Mouse (Mus musculus): ENCODE results near the gene Npepps. TPM values are rescaled to one million over a fixed set of nuclear protein-coding genes. Genes with fewer than 3 reads are reported as not detected.

Npepps gene
- polyA plus RNA-seq, 2 experiments, result 8.5 to 15.1 TPM

DNA sequence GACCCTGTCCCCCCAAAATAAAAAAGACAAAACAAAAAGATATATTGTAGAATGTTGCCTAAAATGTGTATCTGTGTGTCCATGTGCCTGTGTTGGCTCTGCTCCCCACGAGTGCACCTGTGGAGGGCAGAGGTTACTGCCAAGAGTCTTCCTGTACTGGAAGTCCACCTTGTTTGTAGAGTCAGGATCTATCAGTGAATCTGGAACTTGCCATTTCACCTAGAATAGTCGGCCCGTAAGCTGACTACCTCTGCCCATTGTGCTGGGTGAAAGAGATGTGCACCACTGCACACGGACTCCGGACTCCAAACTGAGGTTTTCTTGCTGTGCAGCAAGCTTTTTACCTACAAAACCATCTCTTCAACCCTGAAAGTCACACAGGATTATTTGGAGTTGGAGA lies 66.0 kb downstream of the Npepps start:
- Histone ChIP-seq H3K9ac (replicated peaks) (no peak overlapping the region), H3K27me3 (ENCODE audit: control insufficient read depth, insufficient read depth, low read length) (no peaks in the 10 kb centered on the region), H3K4me3 (ENCODE audit: insufficient read depth in 1 of 2, low read depth in 2 of 2, low read length in 2 of 2) (no peak overlapping the region), H3K9me3 (ENCODE audit: control insufficient read depth, low read length) (no peaks in the 10 kb centered on the region), H3K27ac (no peak overlapping the region), H3K4me1 (replicated peaks; ENCODE audit: control insufficient read depth in 2 of 2, insufficient read depth in 2 of 2, low read length in 1 of 2) (peaks cover 0 to 7% of the 10 kb centered on the region in 2 experiments; a peak in 2 of 4 replicates), H3K36me3 (replicated peaks; ENCODE audit: control insufficient read depth, insufficient read depth, low read depth) (peaks cover 10% of the 10 kb centered on the region), H3K4me2 (ENCODE audit: low read depth) (no peak overlapping the region)
- WGBS (ENCODE audit: insufficient replicate concordance), result 79% methylated on average over 5 of the region's 5 CpGs
- no peak for TF ChIP-seq CTCF (IDR thresholded peaks at IDR 0.05; ENCODE audit: low read depth)
- TF ChIP-seq EP300 (IDR thresholded peaks at IDR 0.05; ENCODE audit: low read depth), result no peak
- ATAC-seq (ENCODE audit: insufficient read depth) (no peak), DNase-seq (ENCODE audit: low read depth in 3 of 3, low spot score in 3 of 3) (no peak)

DNA sequence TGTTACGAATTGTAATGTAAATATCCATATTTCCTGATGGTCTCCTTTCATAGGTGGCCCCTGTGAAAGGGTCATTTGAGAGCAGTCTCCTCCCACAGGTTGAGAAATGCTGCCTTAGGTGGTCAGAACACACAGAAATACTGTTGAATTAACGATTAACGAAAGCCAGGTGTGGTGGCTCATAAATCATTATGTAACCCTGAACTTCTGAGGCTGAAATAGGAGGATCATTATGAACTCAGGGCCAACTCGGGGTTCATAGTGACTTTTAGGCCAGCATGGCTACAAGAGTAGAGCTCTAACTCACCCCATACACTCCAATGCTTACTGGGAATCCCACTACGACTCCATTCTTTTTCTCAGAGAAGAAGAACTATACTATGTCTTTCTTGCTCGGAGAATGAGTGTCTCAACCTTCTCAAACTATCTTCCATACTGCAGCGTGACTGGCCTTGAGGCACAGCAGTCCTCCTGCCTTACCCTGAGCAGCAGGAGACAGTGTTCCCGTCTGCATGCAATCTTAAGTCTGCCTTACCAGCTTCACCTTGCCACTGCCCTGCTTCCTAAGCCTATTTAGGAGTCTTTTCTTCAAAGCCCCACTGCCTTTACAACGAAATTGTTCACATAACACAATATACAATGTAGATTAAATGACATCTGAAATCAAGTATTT lies 69.6 kb downstream of the Npepps start:
- ATAC-seq (ENCODE audit: insufficient read depth) (no peak), DNase-seq (ENCODE audit: low read depth in 3 of 3, low spot score in 3 of 3) (no peak)
- H3K27ac ChIP-seq, result no peak overlapping the region
- no peaks in the 10 kb centered on the region for H3K9me3 ChIP-seq (ENCODE audit: control insufficient read depth, low read length)
- no peaks in the 10 kb centered on the region; the same call in 1 of the 2 replicates for H3K36me3 ChIP-seq (replicated peaks; ENCODE audit: control insufficient read depth, insufficient read depth, low read depth)
- peaks cover 0 to 7% of the 10 kb centered on the region in 2 experiments; a peak in 2 of 4 replicates for H3K4me1 ChIP-seq (replicated peaks; ENCODE audit: control insufficient read depth in 2 of 2, insufficient read depth in 2 of 2, low read length in 1 of 2)
- H3K4me3 ChIP-seq (ENCODE audit: insufficient read depth in 1 of 2, low read depth in 2 of 2, low read length in 2 of 2), result no peak overlapping the region
- 69% methylated on average over 9 of the region's 9 CpGs for WGBS (ENCODE audit: insufficient replicate concordance)
- H3K27me3 ChIP-seq (ENCODE audit: control insufficient read depth, insufficient read depth, low read length), result no peaks in the 10 kb centered on the region
- no peak overlapping the region for H3K9ac ChIP-seq (replicated peaks)
- H3K4me2 ChIP-seq (ENCODE audit: low read depth), result no peak overlapping the region
- TF ChIP-seq EP300 (IDR thresholded peaks at IDR 0.05; ENCODE audit: low read depth) (no peak), CTCF (IDR thresholded peaks at IDR 0.05; ENCODE audit: low read depth) (no peak)

DNA sequence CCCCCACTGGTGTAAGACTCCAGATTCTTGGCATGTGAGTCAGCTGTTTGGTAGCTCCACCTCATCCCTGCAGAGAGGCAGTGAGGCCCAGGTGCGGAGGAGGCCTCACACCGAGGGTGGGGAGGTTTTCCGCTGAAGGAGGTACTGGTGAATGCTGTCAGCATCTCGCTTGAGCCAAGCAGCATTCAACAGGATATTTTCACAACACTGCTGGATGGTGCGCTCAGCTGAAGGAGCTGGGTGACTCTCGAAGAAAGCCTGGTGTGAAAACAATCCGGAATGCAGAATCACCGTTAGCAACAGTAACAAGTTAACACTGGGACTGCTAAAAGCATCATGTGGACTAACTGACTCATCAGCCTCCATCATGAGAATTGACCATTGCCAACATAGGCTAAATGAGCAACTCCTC lies 73.4 kb downstream of the Npepps start:
- ATAC-seq (ENCODE audit: insufficient read depth) (no peak), DNase-seq (ENCODE audit: low read depth in 3 of 3, low spot score in 3 of 3) (no peak)
- no peak overlapping the region for H3K4me2 ChIP-seq (ENCODE audit: low read depth)
- H3K4me3 ChIP-seq (ENCODE audit: insufficient read depth in 1 of 2, low read depth in 2 of 2, low read length in 2 of 2), result no peak overlapping the region
- 81% methylated on average over 8 of the region's 8 CpGs for WGBS (ENCODE audit: insufficient replicate concordance)
- no peak overlapping the region for H3K27ac ChIP-seq
- no peaks in the 10 kb centered on the region for H3K27me3 ChIP-seq (ENCODE audit: control insufficient read depth, insufficient read depth, low read length)
- H3K9ac ChIP-seq (replicated peaks), result no peak overlapping the region
- H3K36me3 ChIP-seq (replicated peaks; ENCODE audit: control insufficient read depth, insufficient read depth, low read depth), result no peaks in the 10 kb centered on the region
- H3K4me1 ChIP-seq (replicated peaks; ENCODE audit: control insufficient read depth in 2 of 2, insufficient read depth in 2 of 2, low read length in 1 of 2), result peaks cover 0 to 7% of the 10 kb centered on the region in 2 experiments; a peak in 2 of 4 replicates
- TF ChIP-seq EP300 (IDR thresholded peaks at IDR 0.05; ENCODE audit: low read depth), result no peak
- TF ChIP-seq CTCF (IDR thresholded peaks at IDR 0.05; ENCODE audit: low read depth), result no peak
- H3K9me3 ChIP-seq (ENCODE audit: control insufficient read depth, low read length), result no peaks in the 10 kb centered on the region

DNA sequence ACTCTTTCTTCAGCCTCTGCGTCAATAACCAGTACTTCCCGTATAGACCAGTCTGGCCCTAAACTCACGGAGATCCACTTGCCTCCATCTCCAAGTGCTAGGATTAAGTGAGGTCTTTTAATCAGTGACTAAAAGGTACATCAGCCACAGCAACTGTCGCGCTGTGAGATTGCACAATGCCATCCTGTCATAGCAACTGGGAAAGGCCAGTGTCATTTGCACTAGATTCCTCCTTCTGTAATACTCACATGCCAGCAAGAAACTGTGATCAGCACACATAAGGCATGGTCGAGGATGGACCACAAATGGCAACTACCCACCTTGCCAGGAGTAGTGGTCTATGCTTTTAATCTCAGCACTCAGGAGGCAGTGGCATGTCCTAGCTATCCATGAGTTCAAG lies 80.9 kb downstream of the Npepps start:
- DNase-seq (ENCODE audit: low read depth in 3 of 3, low spot score in 3 of 3) (no peak), ATAC-seq (ENCODE audit: insufficient read depth) (0 out of 2 replicates have a peak, but pooled peaks have one; percentile 26)
- H3K27ac ChIP-seq, result no peak overlapping the region
- no peaks in the 10 kb centered on the region for H3K9me3 ChIP-seq (ENCODE audit: control insufficient read depth, low read length)
- H3K4me1 ChIP-seq (replicated peaks; ENCODE audit: control insufficient read depth in 2 of 2, insufficient read depth in 2 of 2, low read length in 1 of 2), result no peaks in the 10 kb centered on the region; a peak in 1 of 4 replicates
- H3K4me2 ChIP-seq (ENCODE audit: low read depth), result no peak overlapping the region
- no peak overlapping the region for H3K4me3 ChIP-seq (ENCODE audit: insufficient read depth in 1 of 2, low read depth in 2 of 2, low read length in 2 of 2)
- no peaks in the 10 kb centered on the region for H3K36me3 ChIP-seq (replicated peaks; ENCODE audit: control insufficient read depth, insufficient read depth, low read depth)
- 60% methylated on average over 6 of the region's 6 CpGs for WGBS (ENCODE audit: insufficient replicate concordance)
- TF ChIP-seq CTCF (IDR thresholded peaks at IDR 0.05; ENCODE audit: low read depth), result no peak
- no peak for TF ChIP-seq EP300 (IDR thresholded peaks at IDR 0.05; ENCODE audit: low read depth)
- H3K9ac ChIP-seq (replicated peaks), result no peak overlapping the region
- no peaks in the 10 kb centered on the region for H3K27me3 ChIP-seq (ENCODE audit: control insufficient read depth, insufficient read depth, low read length)

DNA sequence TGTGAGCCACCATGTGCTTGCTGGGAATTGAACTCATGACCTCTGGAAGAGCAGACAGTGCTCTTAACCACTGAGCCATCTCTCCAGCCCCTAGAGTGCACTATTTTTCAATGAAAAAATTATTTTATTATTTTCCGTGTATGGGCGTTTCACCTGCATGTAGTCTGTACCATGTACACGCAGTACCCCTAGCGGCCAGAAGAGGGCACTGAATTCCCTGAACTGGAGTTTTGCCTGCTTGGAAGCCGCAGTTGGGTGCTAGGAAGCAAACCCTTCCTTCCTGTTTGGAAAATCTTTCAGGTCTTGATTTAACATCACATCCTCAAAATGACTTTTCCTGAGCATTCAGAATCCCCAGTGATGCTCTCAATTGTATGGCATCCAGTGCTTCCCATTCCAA lies 81.8 kb downstream of the Npepps start:
- H3K9ac ChIP-seq (replicated peaks), result no peak overlapping the region
- no peak overlapping the region for H3K4me2 ChIP-seq (ENCODE audit: low read depth)
- H3K9me3 ChIP-seq (ENCODE audit: control insufficient read depth, low read length), result no peaks in the 10 kb centered on the region
- DNase-seq (ENCODE audit: low read depth in 3 of 3, low spot score in 3 of 3), result peak in 1 of 3 experiments; percentile 34
- H3K4me1 ChIP-seq (replicated peaks; ENCODE audit: control insufficient read depth in 2 of 2, insufficient read depth in 2 of 2, low read length in 1 of 2), result no peaks in the 10 kb centered on the region; a peak in 1 of 4 replicates
- no peaks in the 10 kb centered on the region for H3K36me3 ChIP-seq (replicated peaks; ENCODE audit: control insufficient read depth, insufficient read depth, low read depth)
- TF ChIP-seq CTCF (IDR thresholded peaks at IDR 0.05; ENCODE audit: low read depth) (peak; percentile 91), EP300 (IDR thresholded peaks at IDR 0.05; ENCODE audit: low read depth) (no peak)
- no peaks in the 10 kb centered on the region for H3K27me3 ChIP-seq (ENCODE audit: control insufficient read depth, insufficient read depth, low read length)
- no peak overlapping the region for H3K27ac ChIP-seq
- WGBS (ENCODE audit: insufficient replicate concordance), result 13% methylated on average over 5 of the region's 5 CpGs
- ATAC-seq (ENCODE audit: insufficient read depth), result no peak
- H3K4me3 ChIP-seq (ENCODE audit: insufficient read depth in 1 of 2, low read depth in 2 of 2, low read length in 2 of 2), result no peak overlapping the region
